ENCODE assay signal across 18 mouse cellular contexts in genomic region chr4:149215982-149216381, GRCm38 (mm10). TPM values are rescaled to one million over a fixed set of nuclear protein-coding genes. Genes with fewer than 3 reads are reported as not detected.
DNase-seq lines count a peak whose midpoint lies in the region; ATAC-seq and TF ChIP-seq lines count a peak whose summit lies in the region.
"Had no signal": no experiment of that assay in that cellular context is flagged by ENCODE, and none has a peak within 500 bp of the region (broad histone marks: within the 10 kb centered on the region; RNA-seq: fewer than 3 reads in every experiment).

No protein-coding gene starts in this region.

- H3K27ac ChIP-seq in forebrain, embryonic 10.5 days: 0 out of 2 replicates have a peak overlapping the region, but pooled peaks have one; percentile 48
- no peak overlapping the region for H3K27ac ChIP-seq in forebrain, embryonic 11.5 days (ENCODE audit: low read depth, low read length)
- H3K27ac ChIP-seq in stomach, postnatal 0 days (replicated peaks): peak overlapping the region; percentile 61; the same call in 1 of the 2 replicates
- no peak overlapping the region for H3K27ac ChIP-seq in hindbrain, embryonic 11.5 days (ENCODE audit: low read depth, low read length)
- H3K27ac ChIP-seq: hindbrain, embryonic 12.5 days; kidney, postnatal 0 days; layer of hippocampus, adult 2 months; liver, embryonic 15.5 days; midbrain, embryonic 10.5 days had no signal

- no peak for TF ChIP-seq EP300 in stomach, postnatal 0 days (optimal IDR thresholded peaks at IDR 0.05)

- H3K9me3 ChIP-seq in forebrain, embryonic 10.5 days: peaks cover 10% of the 10 kb centered on the region; the same call in 1 of the 2 replicates
- no peaks in the 10 kb centered on the region for H3K9me3 ChIP-seq in forebrain, embryonic 11.5 days (ENCODE audit: control insufficient read depth, low read length)
- no peaks in the 10 kb centered on the region for H3K9me3 ChIP-seq in stomach, postnatal 0 days (ENCODE audit: control insufficient read depth, low read length)
- no peaks in the 10 kb centered on the region for H3K9me3 ChIP-seq in hindbrain, embryonic 11.5 days (ENCODE audit: control insufficient read depth, low read length)
- H3K9me3 ChIP-seq: hindbrain, embryonic 12.5 days; liver, embryonic 15.5 days had no signal

- H3K36me3 ChIP-seq in forebrain, embryonic 10.5 days (replicated peaks): peaks cover 86% of the 10 kb centered on the region
- H3K36me3 ChIP-seq in forebrain, embryonic 11.5 days (ENCODE audit: control insufficient read depth, insufficient read depth, low read length): peaks cover 23% of the 10 kb centered on the region
- peaks cover 25% of the 10 kb centered on the region for H3K36me3 ChIP-seq in stomach, postnatal 0 days (ENCODE audit: control insufficient read depth, insufficient read depth, low read length)
- peaks cover 21% of the 10 kb centered on the region for H3K36me3 ChIP-seq in hindbrain, embryonic 11.5 days (ENCODE audit: control insufficient read depth, insufficient read depth, low read length)

- no peak overlapping the region for H3K9ac ChIP-seq in forebrain, embryonic 11.5 days (ENCODE audit: low read length)
- no peak overlapping the region for H3K9ac ChIP-seq in stomach, postnatal 0 days (ENCODE audit: low read length)
- no peak overlapping the region for H3K9ac ChIP-seq in hindbrain, embryonic 11.5 days (ENCODE audit: low read depth, low read length)
- H3K9ac ChIP-seq: hindbrain, embryonic 12.5 days; liver, embryonic 15.5 days had no signal

- H3K4me1 ChIP-seq in forebrain, embryonic 10.5 days: peaks cover 38% of the 10 kb centered on the region
- peaks cover 16% of the 10 kb centered on the region for H3K4me1 ChIP-seq in forebrain, embryonic 11.5 days (replicated peaks; ENCODE audit: control insufficient read depth, insufficient read depth, low read length)
- no peaks in the 10 kb centered on the region for H3K4me1 ChIP-seq in stomach, postnatal 0 days (replicated peaks; ENCODE audit: control insufficient read depth, insufficient read depth)
- H3K4me1 ChIP-seq in hindbrain, embryonic 11.5 days (replicated peaks; ENCODE audit: control insufficient read depth, insufficient read depth, low read length): peaks cover 6% of the 10 kb centered on the region; the same call in 1 of the 2 replicates
- H3K4me1 ChIP-seq: liver, embryonic 15.5 days had no signal

- ATAC-seq in forebrain, embryonic 11.5 days (replicated peaks; ENCODE audit: low FRiP score): no peak
- ATAC-seq in stomach, postnatal 0 days (ENCODE audit: low FRiP score, low TSS enrichment): no peak
- no peak for ATAC-seq in hindbrain, embryonic 11.5 days (ENCODE audit: low FRiP score)

- no peak overlapping the region for H3K4me3 ChIP-seq in forebrain, embryonic 10.5 days
- H3K4me3 ChIP-seq in forebrain, embryonic 11.5 days (ENCODE audit: low read depth, low read length): no peak overlapping the region
- H3K4me3 ChIP-seq in stomach, postnatal 0 days (ENCODE audit: low read depth, low read length): no peak overlapping the region
- no peak overlapping the region for H3K4me3 ChIP-seq in hindbrain, embryonic 11.5 days (ENCODE audit: low read depth, low read length)
- H3K4me3 ChIP-seq: hindbrain, embryonic 12.5 days; layer of hippocampus, adult 2 months; left cerebral cortex, adult 2 months; liver, embryonic 15.5 days; midbrain, embryonic 10.5 days had no signal

- WGBS in forebrain, embryonic 10.5 days: 92% methylated on average over 9 of the region's 9 CpGs
- WGBS in forebrain, embryonic 11.5 days: 93% methylated on average over 9 of the region's 9 CpGs
- WGBS in stomach, postnatal 0 days: 64% methylated on average over 9 of the region's 9 CpGs
- 92% methylated on average over 9 of the region's 9 CpGs for WGBS in hindbrain, embryonic 11.5 days

- H3K27me3 ChIP-seq in forebrain, embryonic 10.5 days (ENCODE audit: poor library complexity, severe bottlenecking): no peaks in the 10 kb centered on the region
- H3K27me3 ChIP-seq in forebrain, embryonic 11.5 days (ENCODE audit: control insufficient read depth, insufficient read depth, low read length): no peaks in the 10 kb centered on the region
- no peaks in the 10 kb centered on the region for H3K27me3 ChIP-seq in stomach, postnatal 0 days (ENCODE audit: control insufficient read depth, insufficient read depth, low read length)
- H3K27me3 ChIP-seq in hindbrain, embryonic 11.5 days (ENCODE audit: control insufficient read depth, insufficient read depth, low read length): no peaks in the 10 kb centered on the region
- H3K27me3 ChIP-seq: hindbrain, embryonic 12.5 days; liver, embryonic 15.5 days had no signal

- TF ChIP-seq CTCF in stomach, postnatal 0 days (IDR thresholded peaks at IDR 0.05; ENCODE audit: low read depth): no peak

- no peak overlapping the region for H3K4me2 ChIP-seq in forebrain, embryonic 11.5 days (ENCODE audit: low read depth, low read length, severe bottlenecking)
- H3K4me2 ChIP-seq in stomach, postnatal 0 days (replicated peaks; ENCODE audit: low read depth): no peak overlapping the region
- no peak overlapping the region for H3K4me2 ChIP-seq in hindbrain, embryonic 11.5 days (replicated peaks; ENCODE audit: low read depth, low read length)
- H3K4me2 ChIP-seq: hindbrain, embryonic 12.5 days; liver, embryonic 15.5 days had no signal

- DNase-seq in forebrain, embryonic 10.5 days (ENCODE audit: extremely low spot score, low spot score): no peak
- DNase-seq in forebrain, embryonic 11.5 days (ENCODE audit: low spot score): no peak
- peak; percentile 5 for DNase-seq in T-cell, adult 2 months (ENCODE audit: low spot score)
- DNase-seq in induced T-regulatory cell, adult 2 months (ENCODE audit: low read depth): peak; percentile 13
- DNase-seq in stomach, postnatal 0 days (ENCODE audit: low spot score): no peak
- DNase-seq in layer of hippocampus, adult 9-11 months: no peak
- DNase-seq in right cerebral cortex, adult 2 months (ENCODE audit: low spot score in 2 of 2): no peak
- no peak for DNase-seq in hindbrain, embryonic 11.5 days (ENCODE audit: low spot score)
- DNase-seq: cerebellum, adult 9-10 months; gastrocnemius, postnatal 14 days; kidney, adult 11 months; lung, postnatal 14 days had no signal

RNA-seq across cellular contexts. Expression of gene Pgd, which starts 49.4 kb away (rescaled TPM):
- polyA plus RNA-seq in forebrain, embryonic 10.5 days (2016; fragmentation: Nextera tagmentation; extraction: Ambion mirVana): 169 and 172 TPM in 2 replicates
- 51.3 and 56.9 TPM in 2 replicates for polyA plus RNA-seq in forebrain, embryonic 11.5 days (2014; fragmentation: Nextera tagmentation; extraction: Ambion mirVana)
- 266 and 290 TPM in 2 replicates for polyA plus RNA-seq in stomach, postnatal 0 days (2015; fragmentation: Nextera tagmentation; extraction: Ambion mirVana)
- 45.5 and 49.4 TPM in 2 replicates for polyA plus RNA-seq in hindbrain, embryonic 11.5 days (2014; fragmentation: Nextera tagmentation; extraction: Ambion mirVana)

Comparison
In these comparisons a context has a peak if more than half of its experiments do, and no peak if none do; other contexts are left out.
1. H3K27ac ChIP-seq: peak in forebrain, embryonic 10.5 days (single experiment) and stomach, postnatal 0 days (single experiment); none in forebrain, embryonic 11.5 days (single experiment) and hindbrain, embryonic 11.5 days (single experiment).
2. DNase-seq: peak in T-cell, adult 2 months (single experiment) and induced T-regulatory cell, adult 2 months (single experiment); none in forebrain, embryonic 10.5 days (single experiment), forebrain, embryonic 11.5 days (single experiment), stomach, postnatal 0 days (single experiment), layer of hippocampus, adult 9-11 months (single experiment), right cerebral cortex, adult 2 months (0 of 2) and hindbrain, embryonic 11.5 days (single experiment).